Mouse (Mus musculus): Measurements from ENCODE around the gene Chn1. TPM values are rescaled to one million over a fixed set of nuclear protein-coding genes. Genes with fewer than 3 reads are reported as not detected.

Chn1 gene
- polyA plus RNA-seq, 1 experiment from 2014 or later, result 17.7 TPM

- H3K9me3 ChIP-seq, result no peaks in the 10 kb centered on the region
- no peaks in the 10 kb centered on the region for H3K27me3 ChIP-seq (ENCODE audit: insufficient read depth, poor library complexity, severe bottlenecking)
- WGBS, result 72% methylated on average over 4 of the region's 4 CpGs
- H3K36me3 ChIP-seq, result no peaks in the 10 kb centered on the region
- no peak overlapping the region for H3K4me3 ChIP-seq
- H3K4me1 ChIP-seq, result peaks cover 13% of the 10 kb centered on the region
- no peak for DNase-seq (ENCODE audit: low spot score)
- no peak overlapping the region for H3K27ac ChIP-seq
These were observed 4.0 kb upstream of the Chn1 start for GRCm38 (mm10) chr2:73779016-73779595.

- WGBS, result 33% methylated on average over 4 of the region's 4 CpGs
- H3K27ac ChIP-seq, result no peak overlapping the region
- H3K27me3 ChIP-seq (ENCODE audit: insufficient read depth, poor library complexity, severe bottlenecking), result no peaks in the 10 kb centered on the region
- H3K36me3 ChIP-seq, result no peaks in the 10 kb centered on the region
- H3K4me1 ChIP-seq, result peaks cover 6% of the 10 kb centered on the region
- H3K4me3 ChIP-seq, result no peak overlapping the region
- no peaks in the 10 kb centered on the region for H3K9me3 ChIP-seq
- no peak for DNase-seq (ENCODE audit: low spot score)
These were observed 1.8 kb upstream of the Chn1 start for GRCm38 (mm10) chr2:73776936-73777335.

- H3K9me3 ChIP-seq, result no peaks in the 10 kb centered on the region
- no peaks in the 10 kb centered on the region for H3K36me3 ChIP-seq
- under 1% methylated on average over 22 of the region's 22 CpGs for WGBS
- no peaks in the 10 kb centered on the region for H3K27me3 ChIP-seq (ENCODE audit: insufficient read depth, poor library complexity, severe bottlenecking)
- peak overlapping the region; percentile 95 for H3K27ac ChIP-seq
- H3K4me1 ChIP-seq, result peaks cover 4% of the 10 kb centered on the region
- DNase-seq (ENCODE audit: low spot score), result no peak
- peak overlapping the region; percentile 89 for H3K4me3 ChIP-seq
These were observed 651 bp upstream of the Chn1 start for GRCm38 (mm10) chr2:73775683-73776310.

- DNase-seq (ENCODE audit: low spot score), result no peak
- no peaks in the 10 kb centered on the region for H3K9me3 ChIP-seq
- H3K4me1 ChIP-seq, result peaks cover 4% of the 10 kb centered on the region
- no peaks in the 10 kb centered on the region for H3K27me3 ChIP-seq (ENCODE audit: insufficient read depth, poor library complexity, severe bottlenecking)
- no peak overlapping the region for H3K27ac ChIP-seq
- no peaks in the 10 kb centered on the region for H3K36me3 ChIP-seq
- no peak overlapping the region for H3K4me3 ChIP-seq
- 33% methylated on average over 1 of the region's 1 CpGs for WGBS
These were observed 2.2 kb downstream of the Chn1 start for GRCm38 (mm10) chr2:73772945-73773344.

- no peak overlapping the region for H3K4me3 ChIP-seq
- H3K36me3 ChIP-seq, result no peaks in the 10 kb centered on the region
- H3K27me3 ChIP-seq (ENCODE audit: insufficient read depth, poor library complexity, severe bottlenecking), result no peaks in the 10 kb centered on the region
- peaks cover 15% of the 10 kb centered on the region for H3K4me1 ChIP-seq
- no peak overlapping the region for H3K27ac ChIP-seq
- DNase-seq (ENCODE audit: low spot score), result peak; percentile 31
- WGBS, result 73% methylated on average over 4 of the region's 4 CpGs
- no peaks in the 10 kb centered on the region for H3K9me3 ChIP-seq
These were observed 6.5 kb downstream of the Chn1 start for GRCm38 (mm10) chr2:73768669-73769068.

GRCm38 (mm10) chr2:73763541-73763940 lies 11.6 kb downstream of the Chn1 start:
- WGBS, result 71% methylated on average over 3 of the region's 3 CpGs
- 0 out of 2 replicates have a peak, but pooled peaks cover 2% of the 10 kb centered on the region for H3K36me3 ChIP-seq
- no peak for DNase-seq (ENCODE audit: low spot score)
- H3K9me3 ChIP-seq, result no peaks in the 10 kb centered on the region
- no peak overlapping the region for H3K27ac ChIP-seq
- no peaks in the 10 kb centered on the region for H3K27me3 ChIP-seq (ENCODE audit: insufficient read depth, poor library complexity, severe bottlenecking)
- peaks cover 13% of the 10 kb centered on the region for H3K4me1 ChIP-seq
- H3K4me3 ChIP-seq, result no peak overlapping the region

- H3K4me1 ChIP-seq, result peaks cover 13% of the 10 kb centered on the region
- no peaks in the 10 kb centered on the region for H3K9me3 ChIP-seq
- H3K27ac ChIP-seq, result no peak overlapping the region
- no peak overlapping the region for H3K4me3 ChIP-seq
- no peak for DNase-seq (ENCODE audit: low spot score)
- WGBS, result 72% methylated on average over 7 of the region's 7 CpGs
- H3K27me3 ChIP-seq (ENCODE audit: insufficient read depth, poor library complexity, severe bottlenecking), result no peaks in the 10 kb centered on the region
- H3K36me3 ChIP-seq, result peaks cover 11% of the 10 kb centered on the region; the same call in 1 of the 2 replicates
These were observed 15.2 kb downstream of the Chn1 start for GRCm38 (mm10) chr2:73759899-73760298.

GRCm38 (mm10) chr2:73759027-73759426 lies 16.1 kb downstream of the Chn1 start:
- Histone ChIP-seq H3K36me3 (peaks cover 13% of the 10 kb centered on the region; the same call in 1 of the 2 replicates), H3K27me3 (ENCODE audit: insufficient read depth, poor library complexity, severe bottlenecking) (no peaks in the 10 kb centered on the region), H3K9me3 (no peaks in the 10 kb centered on the region), H3K27ac (no peak overlapping the region), H3K4me3 (no peak overlapping the region), H3K4me1 (peaks cover 6% of the 10 kb centered on the region; the same call in 1 of the 2 replicates)
- no peak for DNase-seq (ENCODE audit: low spot score)
- 68% methylated on average over 5 of the region's 5 CpGs for WGBS

- no peaks in the 10 kb centered on the region for H3K27me3 ChIP-seq (ENCODE audit: insufficient read depth, poor library complexity, severe bottlenecking)
- H3K9me3 ChIP-seq, result no peaks in the 10 kb centered on the region
- H3K36me3 ChIP-seq, result peaks cover 4% of the 10 kb centered on the region; the same call in 1 of the 2 replicates
- DNase-seq (ENCODE audit: low spot score), result no peak
- 81% methylated on average over 1 of the region's 1 CpGs for WGBS
- H3K4me3 ChIP-seq, result no peak overlapping the region
- no peaks in the 10 kb centered on the region for H3K4me1 ChIP-seq
- H3K27ac ChIP-seq, result no peak overlapping the region
These were observed 27.8 kb downstream of the Chn1 start for GRCm38 (mm10) chr2:73747297-73747696.

GRCm38 (mm10) chr2:73746375-73746770 lies 28.8 kb downstream of the Chn1 start:
- DNase-seq (ENCODE audit: low spot score), result no peak
- no peak overlapping the region for H3K4me3 ChIP-seq
- 78% methylated on average over 1 of the region's 1 CpGs for WGBS
- H3K36me3 ChIP-seq, result peaks cover 4% of the 10 kb centered on the region; the same call in 1 of the 2 replicates
- H3K4me1 ChIP-seq, result no peaks in the 10 kb centered on the region
- H3K27ac ChIP-seq, result no peak overlapping the region
- no peaks in the 10 kb centered on the region for H3K9me3 ChIP-seq
- H3K27me3 ChIP-seq (ENCODE audit: insufficient read depth, poor library complexity, severe bottlenecking), result no peaks in the 10 kb centered on the region

- DNase-seq (ENCODE audit: low spot score), result no peak
- Histone ChIP-seq H3K27ac (no peak overlapping the region), H3K4me1 (no peaks in the 10 kb centered on the region), H3K36me3 (peaks cover 4% of the 10 kb centered on the region; the same call in 1 of the 2 replicates), H3K4me3 (no peak overlapping the region), H3K9me3 (no peaks in the 10 kb centered on the region), H3K27me3 (ENCODE audit: insufficient read depth, poor library complexity, severe bottlenecking) (no peaks in the 10 kb centered on the region)
- 58% methylated on average over 3 of the region's 3 CpGs for WGBS
These were observed 29.3 kb downstream of the Chn1 start for GRCm38 (mm10) chr2:73745647-73746374.

GRCm38 (mm10) chr2:73741286-73741685 lies 33.9 kb downstream of the Chn1 start:
- no peak for DNase-seq (ENCODE audit: low spot score)
- Histone ChIP-seq H3K27me3 (ENCODE audit: insufficient read depth, poor library complexity, severe bottlenecking) (no peaks in the 10 kb centered on the region), H3K9me3 (no peaks in the 10 kb centered on the region), H3K4me1 (peaks cover 13% of the 10 kb centered on the region), H3K27ac (no peak overlapping the region), H3K4me3 (no peak overlapping the region), H3K36me3 (no peaks in the 10 kb centered on the region)
- 87% methylated on average over 3 of the region's 3 CpGs for WGBS

- no peaks in the 10 kb centered on the region for H3K27me3 ChIP-seq (ENCODE audit: insufficient read depth, poor library complexity, severe bottlenecking)
- H3K27ac ChIP-seq, result no peak overlapping the region
- 65% methylated on average over 2 of the region's 2 CpGs for WGBS
- H3K4me3 ChIP-seq, result no peak overlapping the region
- no peaks in the 10 kb centered on the region for H3K9me3 ChIP-seq
- no peaks in the 10 kb centered on the region for H3K36me3 ChIP-seq
- no peak for DNase-seq (ENCODE audit: low spot score)
- H3K4me1 ChIP-seq, result peaks cover 19% of the 10 kb centered on the region
These were observed 47.3 kb downstream of the Chn1 start for GRCm38 (mm10) chr2:73727868-73728267.

All from heart, embryonic 10.5 days (tissue).